Mouse (Mus musculus): ENCODE measurements around the gene Tasp1.
A peak's percentile ranks its signal among the peaks of the same experiment; 100 is the strongest.
"Not testable (repeated sequence)": the region's sequence is repeated elsewhere in the genome, so short reads cannot be mapped to it uniquely, and the experiment has no call there.

The Tasp1 gene

DNA sequence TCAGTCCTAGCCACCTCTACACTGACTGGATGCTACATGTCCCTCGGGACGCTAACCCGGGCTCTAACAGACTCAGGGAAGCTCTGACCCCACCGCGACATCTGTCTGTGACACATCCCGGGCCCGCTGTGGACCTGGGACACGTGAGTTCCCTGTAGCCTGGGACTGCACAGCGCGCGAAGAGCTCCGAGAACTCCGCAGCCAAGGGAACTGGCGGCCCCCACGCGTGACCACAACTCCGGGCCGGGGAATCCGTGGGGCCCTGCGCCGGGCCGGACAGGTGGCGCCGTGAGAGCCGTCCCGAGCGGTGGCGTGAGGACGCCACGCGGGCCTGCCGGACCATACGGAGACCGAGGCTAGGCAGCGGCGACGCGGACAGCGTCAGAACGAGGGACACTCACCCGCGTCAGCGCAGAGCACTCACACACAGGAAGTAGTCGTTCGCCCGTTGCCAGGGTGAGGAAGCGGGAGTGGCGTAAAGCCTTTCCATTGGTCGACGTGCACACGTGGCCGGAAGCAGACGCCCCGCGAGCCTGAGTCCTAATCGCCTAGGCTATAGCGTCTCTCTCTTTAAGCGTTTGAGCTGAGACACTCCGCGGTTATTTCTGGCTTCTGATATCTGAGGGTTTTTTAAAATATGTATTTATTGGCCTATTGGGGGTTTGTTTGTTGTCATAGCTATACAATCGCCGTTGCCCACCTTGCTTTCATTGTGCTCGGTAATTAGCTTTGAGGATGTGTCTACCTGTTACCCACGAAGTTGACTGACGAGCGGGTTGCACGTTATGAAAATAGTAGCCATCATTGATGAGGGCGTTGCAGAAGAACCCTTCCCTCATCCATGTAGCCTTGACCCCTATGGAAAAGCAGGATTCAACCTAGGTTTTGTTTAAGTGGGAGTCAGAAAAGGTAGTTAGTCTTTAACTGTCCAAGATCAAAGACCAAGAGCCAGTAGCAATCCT, at the start of gene Tasp1:
Gene Tasp1, minus strand, starts transcription at position 453 of the 962 bp plus-strand sequence.
- DNase-seq (ENCODE audit: low read depth, low spot score) = peak; percentile 91

DNA sequence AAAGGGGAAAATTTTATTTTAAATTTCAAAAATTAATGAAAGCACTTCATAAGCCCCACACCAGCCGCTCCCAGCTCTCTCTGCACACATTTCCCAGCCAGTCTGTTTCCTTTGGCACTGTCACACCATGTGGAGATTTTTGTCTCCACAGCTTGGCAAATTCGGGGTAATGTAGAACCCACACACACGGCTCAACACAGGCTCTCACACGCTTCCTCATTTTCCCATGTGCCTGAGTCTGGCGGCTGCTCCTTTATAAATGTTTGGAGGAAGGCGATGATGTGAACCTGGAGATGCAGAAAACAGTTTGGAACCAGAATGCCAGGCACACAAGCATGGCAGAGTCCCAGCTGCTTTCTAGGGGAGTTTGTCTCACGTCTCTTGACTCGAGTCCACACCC, 47.2 kb upstream of the Tasp1 start:
- DNase-seq (ENCODE audit: low read depth, low spot score) = no peak

DNA sequence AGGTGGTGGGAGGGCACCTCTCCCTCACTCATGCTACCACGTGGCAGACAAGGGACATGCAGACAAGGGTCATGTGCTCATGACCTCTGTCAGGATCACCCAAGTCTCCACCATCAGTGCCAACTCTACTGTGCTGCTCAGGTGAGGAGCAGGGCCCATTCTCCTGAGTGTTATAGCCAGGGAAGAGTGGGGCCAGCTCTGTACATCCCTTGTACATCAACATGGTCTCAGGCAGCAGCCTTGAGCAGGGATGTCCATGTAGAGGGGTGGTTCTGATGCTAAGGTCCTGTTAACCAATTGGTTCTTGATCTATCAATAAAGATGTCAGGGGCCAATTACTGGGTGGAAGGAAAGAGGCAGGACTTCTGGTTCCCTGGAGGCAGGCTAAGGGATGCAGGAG, 42.3 kb upstream of the Tasp1 start:
- no peak for DNase-seq (ENCODE audit: low read depth, low spot score)

DNA sequence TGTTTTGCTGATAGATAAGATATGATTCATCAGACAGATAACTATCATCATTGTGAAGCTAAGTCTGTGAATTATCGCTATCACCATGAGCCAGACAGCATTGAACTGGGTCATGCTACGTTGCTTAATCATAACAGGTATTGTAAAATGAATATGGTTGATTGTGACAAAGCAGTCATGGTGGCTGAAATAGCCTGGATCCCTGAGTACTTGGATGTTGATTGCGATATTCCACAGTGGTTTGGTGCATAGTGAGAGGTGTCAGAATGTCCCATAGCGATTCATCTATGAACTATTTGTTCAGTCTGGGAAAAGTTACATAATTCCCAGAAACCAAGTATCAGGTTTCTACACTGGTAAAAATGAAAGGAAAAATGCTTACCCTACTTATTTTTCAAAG, 41.0 kb upstream of the Tasp1 start:
- no peak for DNase-seq (ENCODE audit: low read depth, low spot score)

DNA sequence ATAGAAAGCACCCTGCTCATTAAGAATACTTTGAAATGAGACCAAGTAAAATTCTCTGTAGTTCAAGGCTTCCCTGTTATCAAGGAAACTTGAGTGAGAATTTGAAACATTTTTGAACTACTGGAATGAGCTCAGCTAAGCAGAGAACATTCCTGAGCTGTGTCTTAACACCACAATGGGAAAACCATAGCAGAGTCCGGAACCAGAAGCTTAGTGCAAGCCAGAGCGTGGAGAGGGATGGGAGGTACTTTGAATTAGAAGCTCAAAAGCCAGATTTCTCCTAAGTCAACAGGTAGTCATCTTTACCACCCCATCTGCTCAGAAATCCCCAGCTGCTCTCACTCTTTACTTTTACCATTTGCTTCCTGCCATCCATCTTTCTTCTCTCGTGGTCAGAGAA, 38.3 kb upstream of the Tasp1 start:
- DNase-seq (ENCODE audit: low read depth, low spot score) = no peak

DNA sequence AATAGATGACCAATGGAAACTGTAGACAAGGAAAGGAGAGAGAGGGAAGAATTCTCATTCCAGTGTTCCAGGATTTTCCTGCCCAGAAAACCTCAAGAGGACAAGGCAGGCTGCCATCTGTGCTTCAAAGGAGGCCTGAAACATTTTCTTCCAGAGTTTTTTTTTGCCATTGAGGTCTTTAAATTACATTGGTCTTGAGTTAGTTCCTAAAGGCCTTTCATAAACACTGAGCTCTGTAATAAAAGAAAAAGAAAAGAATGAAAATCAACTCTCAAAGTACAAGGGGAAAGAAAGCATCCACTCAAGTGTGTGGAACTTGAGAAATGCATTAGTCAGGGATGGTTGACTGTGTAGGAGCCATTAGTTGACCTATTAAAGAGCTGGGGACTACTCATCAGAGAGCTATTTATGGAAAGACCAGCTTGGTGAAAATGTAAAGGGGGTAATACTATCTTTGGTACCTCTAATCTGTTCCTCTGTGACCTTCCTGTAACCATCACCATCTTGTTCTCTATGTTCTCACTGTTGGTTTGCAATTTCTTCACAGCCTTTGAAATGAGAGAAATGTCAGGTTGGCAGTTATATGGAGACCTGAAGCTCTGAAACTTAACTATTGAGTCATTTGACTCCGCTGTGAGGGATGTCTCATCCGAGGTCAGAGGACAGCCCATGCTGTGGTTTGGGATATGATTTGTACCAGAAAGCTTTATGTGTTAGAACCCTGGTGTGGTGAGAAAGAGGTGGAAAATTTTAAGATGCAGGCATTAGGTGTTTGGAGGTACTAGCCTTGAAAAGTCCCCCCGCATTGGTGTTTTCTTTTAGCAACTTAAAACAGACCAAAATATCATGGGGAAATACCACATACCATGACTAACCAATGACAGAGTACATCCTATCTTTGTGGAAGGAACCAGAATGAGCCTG, 34.2 kb upstream of the Tasp1 start:
- no peak for DNase-seq (ENCODE audit: low read depth, low spot score)

DNA sequence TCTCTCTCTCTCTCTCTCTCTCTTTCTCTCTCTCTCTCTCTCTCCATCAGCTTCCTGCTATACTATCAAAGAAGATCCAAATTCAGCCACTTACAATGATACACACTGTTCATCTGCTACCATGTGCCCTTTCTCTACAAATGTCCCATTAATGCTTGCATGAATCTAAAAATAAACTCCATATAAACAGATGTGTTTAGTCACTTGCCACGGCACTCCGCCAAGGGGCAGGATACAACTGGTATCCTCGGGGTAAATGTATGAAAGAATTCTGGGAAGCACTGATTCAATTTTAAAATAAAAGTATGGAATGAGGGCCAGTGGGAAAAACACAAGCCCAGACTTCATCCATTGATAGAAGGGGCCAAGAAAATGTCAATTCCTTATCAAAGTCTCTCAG, 33.4 kb upstream of the Tasp1 start:
- no peak for DNase-seq (ENCODE audit: low read depth, low spot score)

DNA sequence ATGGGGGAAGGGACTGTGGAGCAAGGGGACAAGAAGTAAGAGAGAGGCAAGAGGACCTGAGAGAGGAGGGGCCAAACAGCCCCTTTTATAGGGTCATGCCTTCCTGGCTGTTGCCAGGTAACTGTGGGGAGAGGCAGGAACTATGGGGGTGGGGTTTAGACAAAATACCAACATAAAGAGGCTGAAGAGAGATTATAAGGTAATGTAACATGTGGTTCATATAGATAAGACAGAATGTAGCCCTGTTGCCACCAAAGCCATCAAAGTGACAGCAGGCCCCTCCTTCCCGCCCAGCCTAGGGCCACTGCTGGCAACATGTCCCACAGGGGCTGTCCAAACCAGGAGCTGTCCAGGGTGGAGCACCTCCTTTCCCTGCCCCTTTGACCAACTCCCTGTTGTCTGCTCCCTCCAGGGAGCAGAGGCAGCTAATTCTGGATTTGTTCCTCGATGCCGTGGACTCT, 30.6 kb upstream of the Tasp1 start:
- no peak for DNase-seq (ENCODE audit: low read depth, low spot score)

DNA sequence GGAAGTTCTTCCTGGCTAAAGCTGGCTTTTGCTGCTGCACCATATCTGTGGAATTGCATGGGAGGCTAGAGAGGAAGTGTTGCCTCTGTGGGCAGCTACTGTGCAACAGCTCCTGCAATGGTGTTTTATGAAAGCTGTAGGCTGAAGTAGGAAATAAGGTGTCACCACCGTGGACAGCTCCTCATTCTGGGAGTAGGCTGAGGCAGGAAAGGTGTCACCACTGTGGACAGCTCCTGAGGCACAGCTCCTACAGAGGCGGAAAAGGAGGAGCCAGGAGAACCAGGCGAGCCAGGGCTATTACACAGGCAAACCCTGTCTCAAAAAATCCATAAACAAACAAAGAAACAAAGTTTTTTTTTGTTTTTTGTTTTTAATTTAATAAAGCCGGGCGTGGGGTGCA, 29.4 kb upstream of the Tasp1 start:
- DNase-seq (ENCODE audit: low read depth, low spot score) = no peak

DNA sequence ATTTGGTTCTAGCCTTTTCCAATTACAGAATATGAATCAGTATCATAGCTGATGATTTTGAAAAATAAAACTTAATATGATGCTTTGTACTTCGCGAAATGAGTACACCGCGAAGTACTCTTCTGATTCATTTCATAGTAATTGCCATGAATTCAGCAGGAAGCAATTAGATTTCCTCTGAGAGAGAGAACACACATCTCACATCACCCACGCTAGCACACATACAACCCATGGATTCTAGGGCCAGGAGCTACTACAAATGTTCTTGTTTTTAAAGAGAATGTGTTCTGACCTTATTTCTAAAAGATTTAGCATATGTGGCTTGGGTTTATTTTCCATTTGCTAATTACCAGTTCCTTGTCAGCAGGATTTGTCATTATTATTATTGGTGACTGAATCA, 26.8 kb upstream of the Tasp1 start:
- DNase-seq (ENCODE audit: low read depth, low spot score) = no peak

DNA sequence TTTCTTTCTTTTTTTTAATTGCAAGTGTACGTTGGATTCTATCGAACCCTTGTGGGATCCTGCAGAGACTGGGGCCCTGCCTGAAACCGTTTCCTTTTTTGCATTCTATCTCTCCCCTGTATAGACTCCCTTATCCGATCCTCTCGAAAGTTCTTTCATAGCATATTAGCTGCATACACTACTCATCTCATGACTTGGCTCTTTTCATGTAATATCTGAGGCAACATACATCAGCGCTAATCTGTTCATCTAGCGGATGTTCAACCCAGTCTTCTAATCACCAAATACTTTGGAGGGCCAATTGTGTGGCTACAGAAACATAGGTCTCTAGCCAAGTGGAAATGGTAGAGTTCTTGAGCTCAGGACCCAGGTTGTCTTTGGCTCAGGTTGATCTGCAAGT, 17.6 kb upstream of the Tasp1 start:
- DNase-seq (ENCODE audit: low read depth, low spot score) = no peak

DNA sequence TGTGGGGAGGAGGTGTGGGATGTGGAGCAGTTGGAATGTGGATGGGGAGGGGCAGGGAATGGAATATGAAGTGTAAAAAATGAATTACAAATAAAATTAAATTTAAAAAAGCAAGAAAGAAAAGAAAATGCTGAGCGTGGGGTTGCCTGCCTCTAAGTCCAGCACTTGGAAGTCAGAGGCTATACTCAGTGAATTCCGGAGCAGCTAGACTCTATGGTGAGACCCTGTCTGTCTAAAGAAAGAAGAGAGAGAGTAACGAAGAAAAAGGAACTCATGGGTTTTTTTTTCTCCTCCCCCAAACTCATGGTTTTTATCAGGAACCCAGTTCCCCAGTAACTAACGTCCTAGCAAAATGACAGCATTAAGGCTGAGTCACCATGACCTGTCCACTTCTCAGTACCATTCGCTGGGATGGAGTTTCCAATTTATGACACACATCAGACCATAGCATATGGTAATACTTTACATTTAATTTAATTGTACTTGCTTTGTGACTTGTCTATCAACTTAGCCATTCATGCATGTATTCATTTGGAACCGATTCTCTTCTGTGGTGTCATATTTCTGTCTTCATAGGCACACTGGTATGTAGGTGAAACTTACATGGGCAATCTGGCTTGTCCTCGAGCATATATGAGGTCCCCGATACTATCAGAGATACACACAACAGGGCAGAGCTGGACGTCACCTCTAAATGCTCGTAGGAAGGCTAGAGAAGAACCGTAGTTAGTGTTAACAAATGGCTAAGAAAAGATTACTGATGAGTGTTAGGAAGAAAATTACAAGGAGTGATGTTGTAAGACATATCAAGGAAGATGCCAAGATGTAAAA, 14.4 kb upstream of the Tasp1 start:
- no peak for DNase-seq (ENCODE audit: low read depth, low spot score)

DNA sequence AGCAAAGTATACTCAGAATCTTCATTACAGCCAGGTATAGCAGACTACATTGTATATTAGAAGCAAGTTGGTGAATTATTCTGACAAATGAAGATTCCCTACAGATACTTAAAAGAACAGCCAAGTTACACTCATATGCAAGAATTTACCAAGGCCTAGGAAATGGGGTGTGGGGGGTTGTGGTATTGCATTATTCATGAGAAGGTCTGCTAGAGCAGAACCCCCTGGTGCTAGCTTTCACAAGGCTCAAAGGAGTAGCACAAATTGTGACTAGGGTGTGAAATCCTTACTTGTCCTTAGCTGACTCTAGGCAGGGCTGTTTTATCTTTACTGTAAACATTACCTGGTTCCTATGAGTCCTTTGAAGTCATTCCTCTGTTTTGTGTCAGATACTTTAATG, 12.7 kb upstream of the Tasp1 start:
- not testable (repeated sequence) for DNase-seq (ENCODE audit: low read depth, low spot score)

DNA sequence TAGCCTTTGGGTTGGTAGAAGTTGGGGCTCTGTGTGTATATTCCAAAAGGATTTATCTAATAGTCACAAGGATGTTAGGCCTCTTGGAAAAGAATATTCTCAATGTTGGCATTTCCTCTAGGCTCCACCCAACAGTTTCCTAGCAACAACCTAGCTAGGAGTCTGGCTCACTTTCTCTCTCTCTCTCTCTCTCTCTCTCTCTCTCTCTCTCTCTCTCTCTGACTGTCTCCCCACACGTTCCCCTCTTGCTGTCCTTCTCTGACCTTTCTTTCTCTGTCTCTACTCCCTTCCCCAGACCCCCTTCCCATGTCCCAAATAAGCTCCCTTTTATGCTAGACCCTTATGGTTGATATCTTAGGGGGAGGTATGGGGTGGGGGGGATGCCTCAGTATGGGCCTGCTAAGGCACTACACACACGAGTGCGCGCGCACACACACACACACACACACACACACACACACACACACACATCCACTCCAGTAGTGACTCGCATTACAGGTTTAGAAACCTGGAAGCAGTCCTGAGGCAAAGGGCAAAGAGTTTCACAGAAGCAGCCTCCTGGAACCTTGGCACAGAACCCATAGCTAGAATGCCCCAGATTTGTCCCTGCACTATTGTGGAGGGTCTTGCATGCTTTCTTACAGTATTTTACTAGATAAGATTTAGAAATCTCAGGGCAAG, 12.1 kb upstream of the Tasp1 start:
- no peak for DNase-seq (ENCODE audit: low read depth, low spot score)

DNA sequence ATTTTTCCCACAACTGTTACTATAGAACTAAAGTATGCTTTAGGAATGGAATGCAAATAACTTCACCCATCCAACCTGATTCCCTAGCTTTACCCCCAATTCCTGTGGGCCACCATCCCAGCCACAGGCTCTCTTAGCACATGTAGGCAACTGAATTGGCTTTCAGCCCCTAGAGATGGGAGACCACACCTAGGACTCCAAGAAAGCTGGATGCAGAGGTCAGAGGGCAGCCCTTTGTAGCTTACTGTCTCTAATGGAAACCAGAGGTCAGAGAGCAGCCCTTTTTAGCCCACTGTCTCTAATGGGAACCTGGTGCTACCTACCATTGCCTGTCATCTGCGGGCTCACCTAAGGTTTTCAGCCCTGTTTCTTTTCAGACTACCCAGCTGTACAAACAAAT, 10.9 kb upstream of the Tasp1 start:
- no peak for DNase-seq (ENCODE audit: low read depth, low spot score)

DNA sequence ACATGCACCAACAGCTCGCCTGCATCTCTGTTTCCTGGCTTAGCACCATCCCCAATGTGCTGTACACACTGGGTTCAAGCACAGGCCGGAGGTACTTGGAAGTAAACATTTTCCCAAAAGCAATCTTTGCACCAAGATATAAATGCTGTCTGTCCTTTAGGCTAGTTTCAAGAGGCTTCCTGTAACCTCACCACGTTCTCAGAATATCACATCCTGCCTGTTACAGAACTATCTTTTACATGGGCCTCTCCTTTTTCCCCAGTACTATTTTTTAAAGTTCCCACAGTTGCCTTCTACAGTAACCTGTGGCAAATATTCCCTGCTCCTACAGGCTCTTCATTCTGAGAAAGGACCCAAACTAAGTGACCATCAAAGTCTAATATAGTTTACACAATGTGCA, 8.5 kb upstream of the Tasp1 start:
- no peak for DNase-seq (ENCODE audit: low read depth, low spot score)

DNA sequence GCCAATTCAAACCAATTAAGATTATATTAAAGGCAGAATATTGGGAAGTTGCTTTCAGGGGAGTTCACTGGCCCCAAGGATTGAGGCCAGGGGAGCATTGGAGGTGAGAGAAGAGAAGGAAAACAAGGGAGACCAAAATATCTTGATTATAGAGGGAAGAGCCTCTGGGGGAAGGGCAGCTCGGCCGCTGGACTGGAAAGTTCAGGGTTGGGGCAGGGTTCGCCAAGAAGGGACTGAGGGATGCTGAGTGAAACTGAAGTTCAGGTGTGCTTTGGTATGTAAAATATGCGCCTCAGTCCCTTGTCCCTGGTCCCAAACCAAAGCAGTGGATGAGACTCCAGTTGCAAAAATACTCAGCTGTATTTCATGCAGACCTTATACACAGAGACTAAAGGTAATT, 911 bp upstream of the Tasp1 start:
- DNase-seq (ENCODE audit: low read depth, low spot score) = no peak

DNA sequence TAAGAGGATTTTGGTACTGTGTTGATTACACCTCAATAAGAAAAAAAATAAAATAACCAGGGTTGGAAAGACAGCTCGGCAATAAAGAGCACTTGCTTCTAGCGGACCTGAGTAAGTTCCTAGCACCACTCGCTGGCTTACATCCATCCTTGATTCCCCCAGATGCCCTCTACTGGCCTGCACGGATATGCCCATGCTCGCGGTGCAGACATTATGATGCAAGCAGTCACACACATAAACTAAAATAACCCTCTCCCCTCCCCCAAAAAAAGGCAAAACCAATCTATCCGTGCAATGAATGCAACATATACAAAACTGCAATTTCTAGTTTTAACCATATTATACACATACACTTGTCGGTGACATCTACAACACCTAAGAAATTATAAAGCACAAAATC, 929 bp downstream of the Tasp1 start:
- no peak for DNase-seq (ENCODE audit: low read depth, low spot score)

DNA sequence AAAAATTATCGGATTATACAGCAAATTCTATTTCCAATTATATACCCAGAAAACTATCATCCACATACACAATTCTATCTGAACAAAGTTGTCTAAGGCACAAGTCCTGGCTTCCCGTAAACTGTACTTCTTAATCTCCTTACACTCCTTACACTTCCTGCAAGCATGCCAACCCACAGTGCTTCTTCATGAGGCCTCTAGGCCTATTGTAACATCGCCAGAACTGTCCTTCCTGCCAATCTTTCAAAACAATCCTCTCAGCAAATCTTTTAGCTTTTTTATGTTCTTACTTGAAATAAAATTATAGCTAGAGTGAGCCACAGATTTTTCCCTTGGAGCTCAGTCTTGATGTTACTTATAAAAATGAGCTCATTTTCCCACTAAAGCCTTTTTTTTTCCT, 5.1 kb downstream of the Tasp1 start:
- DNase-seq (ENCODE audit: low read depth, low spot score) = no peak

DNA sequence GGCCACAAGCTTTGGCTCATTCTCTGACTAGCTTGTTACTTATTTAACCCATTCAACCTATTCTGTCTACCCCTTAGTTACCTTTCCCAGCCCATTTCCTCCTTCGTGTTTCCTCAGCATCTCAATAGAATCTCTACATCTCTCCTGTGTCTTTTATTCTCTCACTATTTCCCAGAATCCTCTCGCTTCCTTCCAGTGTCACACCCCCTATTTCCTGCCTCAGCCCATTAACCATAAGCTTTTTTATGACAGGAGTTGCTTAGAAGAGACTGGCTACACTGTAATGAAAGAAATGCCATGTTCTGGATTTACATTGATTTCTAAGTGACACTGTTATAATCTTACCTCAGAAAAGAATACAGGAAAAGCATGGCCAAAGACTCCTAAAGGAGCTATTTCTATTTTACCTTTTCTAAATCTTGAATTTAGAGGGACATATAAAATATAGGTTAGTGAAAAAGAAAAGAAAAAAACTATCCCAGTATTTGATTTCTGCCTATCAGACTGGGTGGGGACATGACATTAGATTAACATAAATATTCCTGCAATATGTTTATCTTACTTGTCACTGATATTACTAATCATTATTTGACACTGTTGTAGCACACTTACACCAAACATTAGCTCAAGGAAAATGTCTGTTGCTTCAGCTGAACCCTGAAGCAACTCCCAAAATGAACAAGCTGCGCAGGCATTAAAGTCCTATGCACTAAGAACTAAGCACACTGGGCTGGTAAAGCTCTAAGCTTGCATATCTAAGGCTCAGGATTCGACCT, 6.3 kb downstream of the Tasp1 start:
- DNase-seq (ENCODE audit: low read depth, low spot score) = no peak

All from retina, postnatal 7 days (tissue).